Mouse (Mus musculus) heart, postnatal 0 days (tissue): ENCODE measurements around the gene Sfswap.

Source experiments
- CTCF ChIP-seq: IDR thresholded peaks from 2 replicates; pipeline ENCODE4 v1.5.1; 2016; ENCODE audit warnings: antibody characterized with exemption, control low read depth, low read depth
- EP300 ChIP-seq: IDR thresholded peaks from 2 replicates; pipeline ENCODE4 v1.6.1; 2016; ENCODE audit warnings: antibody characterized with exemption, low read depth

- TF ChIP-seq CTCF (no peak), EP300 (no peak)
Measured at GRCm38 (mm10) chr5:129607476-129607875, 106.5 kb downstream of the Sfswap start.
